Mouse (Mus musculus) kidney, adult 8-10 months (tissue): ENCODE data around the gene Ppm1l.
A peak's percentile ranks its signal among the peaks of the same experiment; 100 is the strongest.

Source experiments
- DNase-seq, 2 experiments: peaks; one replicate each; pipeline ENCODE4 v3.0.0; 2022

Ppm1l gene

DNA sequence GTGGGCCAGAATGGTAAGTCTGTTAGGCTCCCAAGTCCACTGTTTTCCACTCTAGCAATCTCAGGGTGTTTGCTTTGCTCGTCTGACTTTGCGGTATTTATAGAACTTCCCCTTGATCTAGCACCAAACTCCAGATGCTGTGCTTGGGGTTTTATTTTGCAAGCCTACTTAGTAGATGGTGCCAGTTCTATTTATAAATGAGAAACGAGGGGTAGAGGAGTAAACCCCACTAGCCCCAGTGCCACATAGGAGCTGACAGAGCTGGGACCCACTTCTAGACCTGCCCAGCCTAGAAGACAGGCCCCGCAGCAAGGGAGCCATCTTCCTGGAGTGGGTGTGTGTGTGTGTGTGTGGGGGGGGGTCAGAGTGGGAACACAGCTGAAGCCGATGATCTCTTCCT, 130.3 kb downstream of the Ppm1l start:
- peak in 1 of 2 experiments; percentile 2 for DNase-seq

DNA sequence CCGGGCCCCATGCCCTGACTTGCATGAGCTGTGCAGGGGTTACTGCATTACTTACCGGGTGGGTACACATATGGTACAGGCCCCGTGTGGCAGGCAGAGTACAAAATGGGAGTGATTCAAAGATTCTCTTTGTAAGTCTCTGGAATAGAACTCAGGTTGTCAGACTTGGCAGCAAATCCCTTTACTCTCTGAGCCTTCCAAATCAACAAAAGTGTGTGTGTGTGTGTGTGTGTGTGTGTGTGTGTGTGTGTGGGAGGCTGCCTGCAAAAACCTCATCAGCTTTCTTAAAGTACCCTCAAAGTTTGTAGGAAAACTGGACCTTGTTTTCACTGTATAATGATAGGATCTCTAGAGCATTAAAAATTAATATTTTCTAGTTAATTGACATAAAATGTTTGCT, 132.4 kb downstream of the Ppm1l start:
- no peak for DNase-seq

DNA sequence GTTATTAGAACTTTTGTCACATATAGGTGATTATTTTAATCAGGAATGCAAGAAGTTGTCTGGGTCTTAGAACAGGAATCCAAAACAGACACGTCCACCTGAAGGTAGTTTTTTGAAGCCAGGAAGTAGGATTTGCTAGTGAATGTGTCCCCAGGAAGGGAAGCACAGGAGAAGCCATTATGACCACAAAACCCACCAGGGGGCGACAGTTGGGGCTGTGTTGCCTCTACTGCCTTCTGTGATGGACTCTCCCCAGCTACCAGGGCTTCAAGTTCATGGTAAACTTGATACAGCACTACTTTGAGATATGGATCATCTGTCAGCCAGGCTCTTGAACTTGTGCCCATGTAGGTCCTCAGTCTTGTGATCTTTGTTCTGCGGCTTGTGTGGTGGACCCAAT, 137.7 kb downstream of the Ppm1l start:
- no peak for DNase-seq

DNA sequence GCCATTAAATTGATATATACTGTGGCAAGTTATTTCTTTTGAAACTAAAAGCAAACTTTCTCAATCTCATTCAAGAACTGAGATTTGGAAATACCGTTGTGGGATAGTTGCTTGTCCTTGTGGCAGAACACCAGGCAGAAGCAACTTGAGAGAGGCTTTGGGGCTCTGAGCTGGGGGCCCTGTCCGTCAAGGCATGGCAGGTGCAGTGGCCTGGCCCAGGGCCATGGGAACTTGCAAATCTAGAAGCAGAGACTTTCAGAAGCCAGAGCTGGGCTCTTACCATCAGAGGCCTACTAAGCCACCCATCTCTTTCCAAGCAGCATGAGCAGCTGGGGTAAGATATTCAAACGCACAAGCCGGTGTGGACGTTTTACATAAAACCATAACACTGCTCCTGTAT, 139.4 kb downstream of the Ppm1l start:
- DNase-seq: no peak

- no peak for DNase-seq
Observed at GRCm38 (mm10) chr3:69458756-69459155, 142.1 kb downstream of the Ppm1l start.

GRCm38 (mm10) chr3:69461956-69462355, 145.3 kb downstream of the Ppm1l start:
- DNase-seq: no peak

DNA sequence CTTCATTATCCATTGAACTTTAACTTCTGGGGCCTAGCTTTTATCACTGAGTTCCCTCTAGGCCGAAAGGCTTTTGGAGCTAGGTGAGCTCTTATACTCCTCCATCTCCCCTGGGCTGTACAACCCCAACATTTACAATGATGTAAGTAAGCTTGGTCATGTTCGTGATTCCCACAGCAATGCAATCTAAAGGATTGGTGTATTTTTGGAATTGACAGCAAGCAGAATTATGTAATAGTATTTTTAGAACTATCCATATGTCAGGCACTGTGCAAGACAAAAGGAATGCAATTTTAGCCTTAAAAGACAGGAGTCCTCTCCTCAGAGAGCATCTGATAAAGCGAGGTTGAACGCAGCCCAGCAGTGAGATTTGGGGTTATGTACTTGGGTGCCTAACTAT, 149.1 kb downstream of the Ppm1l start:
- no peak for DNase-seq

GRCm38 (mm10) chr3:69468280-69469008, 151.8 kb downstream of the Ppm1l start:
- no peak for DNase-seq

- no peak for DNase-seq
Observed at GRCm38 (mm10) chr3:69469463-69470141, 152.9 kb downstream of the Ppm1l start.

- no peak for DNase-seq
Observed at GRCm38 (mm10) chr3:69470142-69470796, 153.6 kb downstream of the Ppm1l start.

GRCm38 (mm10) chr3:69475850-69476450, 159.3 kb downstream of the Ppm1l start:
- DNase-seq: no peak

GRCm38 (mm10) chr3:69479937-69480336, 163.3 kb downstream of the Ppm1l start:
- peak; percentile 40 to 56 for DNase-seq

- DNase-seq: peak; percentile 37 to 74
Observed at GRCm38 (mm10) chr3:69481835-69482234, 165.2 kb downstream of the Ppm1l start.

DNA sequence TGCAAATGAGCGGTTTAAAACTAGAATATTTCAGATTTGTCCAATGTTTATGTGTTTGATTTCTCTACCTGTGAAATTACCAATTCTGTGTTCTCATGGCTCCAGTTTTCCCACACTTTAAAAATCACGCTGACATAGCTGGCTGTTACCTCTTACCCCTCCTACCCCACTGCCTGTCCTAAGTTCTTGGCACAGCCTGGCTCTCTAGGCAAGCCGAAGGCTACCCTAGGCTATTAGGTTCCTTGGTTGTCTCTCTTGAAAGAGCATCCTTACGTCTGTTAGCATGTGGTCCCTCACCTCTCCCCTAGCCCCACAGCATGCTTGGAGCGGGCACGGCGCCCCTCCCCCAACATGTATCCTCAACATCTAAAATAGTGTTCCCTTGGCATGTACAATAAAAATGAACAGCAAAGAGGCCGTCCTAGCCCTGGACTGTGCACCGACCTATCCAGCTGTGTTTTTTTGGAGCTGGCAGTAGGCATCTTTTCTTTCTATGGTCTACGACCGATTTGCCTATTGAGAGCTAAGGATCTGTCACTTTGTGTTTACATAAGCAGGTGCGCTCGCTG, 167.4 kb downstream of the Ppm1l start:
- DNase-seq: no peak

DNA sequence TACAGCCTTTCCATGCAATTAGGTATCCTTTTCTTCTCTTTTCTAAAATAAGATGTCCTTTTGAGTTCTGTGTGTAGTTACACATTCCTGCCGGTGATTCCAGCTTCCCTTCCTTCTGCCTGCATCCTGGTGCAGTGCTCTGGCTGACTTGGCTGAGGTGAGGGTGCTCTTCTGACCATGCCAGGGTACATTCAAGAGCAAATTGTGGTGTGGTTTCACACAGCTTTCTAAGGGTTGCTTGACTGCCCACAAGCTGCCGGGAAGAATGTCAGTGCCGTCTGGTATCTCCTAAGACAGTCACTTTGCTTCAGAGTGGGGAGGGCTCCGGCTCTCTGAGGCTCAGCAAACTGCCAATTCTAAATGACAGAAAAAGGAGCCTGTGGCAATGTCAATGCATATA, 167.9 kb downstream of the Ppm1l start:
- no peak for DNase-seq

DNA sequence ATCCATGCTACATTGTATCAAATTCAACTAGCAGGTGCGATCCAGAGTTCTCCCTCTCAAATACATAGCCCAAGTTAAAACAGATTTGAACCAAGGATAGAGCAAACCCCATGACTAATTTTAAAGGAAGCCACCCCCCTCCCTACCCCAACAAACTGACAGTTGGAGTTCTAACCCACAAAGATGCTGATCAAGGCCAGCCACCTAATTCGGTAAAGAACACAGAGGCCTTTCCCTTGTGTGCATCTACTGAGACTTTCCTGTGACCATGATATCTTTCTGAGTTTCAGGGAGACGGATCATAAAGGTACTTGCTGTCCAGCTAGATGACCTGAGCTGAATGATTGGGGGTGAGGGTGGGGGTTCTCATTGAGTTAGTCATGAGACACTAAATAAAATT, 168.7 kb downstream of the Ppm1l start:
- no peak for DNase-seq

DNA sequence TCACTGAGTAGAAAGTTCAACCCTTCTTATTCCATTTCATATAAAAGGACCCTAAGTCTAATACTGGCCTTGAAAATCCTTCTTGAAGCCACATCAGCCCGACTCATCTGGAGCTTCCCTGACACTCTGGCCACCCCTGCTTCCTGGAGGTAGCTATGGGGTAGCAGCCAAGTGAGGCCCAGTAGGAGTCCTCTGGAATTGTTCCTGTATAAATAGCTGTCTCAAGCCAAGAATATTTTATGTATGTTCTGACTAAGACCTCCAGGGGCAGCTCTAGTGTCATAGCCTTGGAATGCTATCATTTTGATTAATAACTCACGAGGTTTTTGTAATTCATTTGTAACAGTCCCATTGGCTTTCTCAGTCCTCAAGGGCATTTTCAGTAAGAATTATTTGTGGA, 169.1 kb downstream of the Ppm1l start:
- DNase-seq: no peak

- no peak for DNase-seq
Observed at GRCm38 (mm10) chr3:69487471-69487870, 170.8 kb downstream of the Ppm1l start.

- no peak for DNase-seq
Observed at GRCm38 (mm10) chr3:69489669-69490068, 173.0 kb downstream of the Ppm1l start.

DNA sequence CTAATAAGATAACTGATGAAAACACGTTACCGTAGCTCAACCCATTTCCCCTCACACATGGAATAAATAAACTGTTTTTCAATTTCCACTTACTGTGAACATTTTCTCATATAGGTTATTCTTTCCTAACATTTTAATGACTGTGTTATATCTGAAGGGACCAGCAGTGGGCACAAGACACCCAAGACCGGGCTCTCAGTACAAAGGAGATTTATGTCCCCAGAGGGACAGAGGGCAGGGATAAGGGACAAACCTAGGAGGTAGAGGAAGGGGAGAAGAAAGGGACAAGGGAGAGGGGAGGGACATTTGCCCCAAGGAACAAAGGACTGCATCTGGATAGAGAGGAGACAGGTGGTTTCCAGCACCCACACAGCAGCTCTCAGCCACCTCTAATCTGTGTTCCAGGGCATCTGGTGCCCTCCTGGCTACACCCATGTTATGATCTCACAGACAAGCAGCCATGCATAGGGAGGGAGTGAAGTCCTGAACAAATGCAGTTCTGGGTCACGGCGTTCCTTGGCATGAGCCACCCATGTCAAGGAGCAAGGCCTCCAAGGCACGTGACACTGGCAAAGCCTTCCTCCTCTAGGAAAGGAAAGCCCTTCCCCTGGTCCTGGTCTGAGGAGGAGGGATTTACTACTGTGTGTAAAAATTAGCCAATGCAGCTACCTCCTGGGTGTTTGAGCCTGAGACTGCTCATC, 174.5 kb downstream of the Ppm1l start:
- DNase-seq: peak; percentile 91 to 92

DNA sequence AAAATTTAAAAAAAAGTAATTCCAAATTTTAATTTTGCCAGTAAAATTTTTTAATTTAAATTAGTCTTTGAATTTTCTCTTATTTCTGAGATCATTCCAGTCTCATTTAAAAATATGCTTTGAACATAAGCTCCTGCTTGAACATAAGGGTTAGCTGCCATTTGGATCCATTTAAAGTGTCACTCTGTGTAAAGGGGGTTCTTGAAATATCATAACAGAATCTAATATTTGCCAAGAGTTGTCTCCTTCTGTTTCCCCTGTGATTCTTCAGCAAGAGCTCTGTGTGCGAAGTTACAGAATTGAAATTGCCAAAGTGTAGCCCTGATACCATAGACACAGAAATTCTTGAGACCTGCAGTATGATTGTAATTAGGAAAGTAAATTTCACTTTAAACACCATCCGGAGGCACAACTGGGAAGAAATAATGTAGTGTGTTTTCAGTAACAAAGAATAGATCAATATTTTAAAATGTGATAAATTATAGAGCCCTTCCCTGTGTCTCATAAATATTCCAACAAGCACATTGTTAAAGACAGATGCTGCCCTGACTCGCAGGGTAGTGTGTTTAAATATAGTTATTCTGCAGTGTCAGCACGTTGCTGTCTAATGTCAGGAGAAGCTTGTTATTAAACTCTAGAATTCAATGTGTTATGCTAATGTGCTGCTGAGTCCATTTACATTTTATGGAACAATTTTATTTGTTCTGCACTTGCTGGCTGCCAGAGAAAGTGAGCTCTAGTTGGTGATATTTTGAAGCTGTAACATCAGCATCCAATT, 177.8 kb downstream of the Ppm1l start:
- no peak for DNase-seq

GRCm38 (mm10) chr3:69497178-69497577, 180.5 kb downstream of the Ppm1l start:
- DNase-seq: no peak
